Mouse (Mus musculus): ENCODE data around the gene Ucn. TPM values are rescaled to one million over a fixed set of nuclear protein-coding genes. Genes with fewer than 3 reads are reported as not detected.
A peak's percentile ranks its signal among the peaks of the same experiment; 100 is the strongest.

Gene Ucn
- polyA plus RNA-seq, 1 experiment from 2014 or later, result not detected

DNA sequence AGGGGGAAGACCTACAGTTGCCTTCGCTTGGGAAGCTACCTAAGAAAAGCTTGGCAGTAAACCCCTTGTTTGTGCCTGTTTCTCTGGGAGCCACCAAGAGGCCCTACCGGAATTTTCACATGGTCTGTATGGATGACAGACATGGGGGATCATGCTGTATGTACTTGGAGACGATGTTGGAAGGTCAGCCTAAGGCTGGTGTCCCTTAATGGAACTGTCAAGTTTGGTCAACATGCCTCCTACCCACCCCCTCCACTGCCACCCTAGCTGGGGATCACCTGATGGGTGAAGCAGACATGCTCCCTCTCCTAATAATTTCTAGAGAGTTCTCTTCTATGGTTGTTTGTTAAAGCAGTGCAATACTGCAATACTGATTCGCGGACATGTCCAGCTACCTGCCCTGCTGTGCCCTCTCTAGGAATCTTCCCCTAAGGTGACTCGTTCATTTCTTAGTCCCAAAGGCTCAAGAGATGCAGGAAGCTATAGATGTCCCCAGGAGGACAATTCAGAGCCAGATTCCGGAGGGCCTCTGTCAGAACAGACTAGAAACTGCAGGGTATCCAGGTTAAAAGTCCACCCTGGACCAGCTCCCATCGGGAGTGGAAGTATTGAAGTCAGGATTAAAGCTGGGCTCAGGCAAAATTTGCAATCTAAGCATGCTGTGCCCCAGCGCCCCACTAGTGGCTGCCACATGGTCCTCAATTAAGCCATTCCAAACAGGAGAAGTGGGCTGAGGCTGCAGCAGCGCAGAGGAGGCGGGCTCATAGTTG is 42.7 kb downstream of the Ucn start:
- Histone ChIP-seq H3K4me2 (replicated peaks; ENCODE audit: low read depth) (peak overlapping the region; percentile 47), H3K36me3 (ENCODE audit: control insufficient read depth, insufficient read depth, low read length) (no peaks in the 10 kb centered on the region), H3K27me3 (ENCODE audit: control insufficient read depth, insufficient read depth, low read length) (peaks cover 31% of the 10 kb centered on the region), H3K9ac (ENCODE audit: low read length) (no peak overlapping the region), H3K9me3 (ENCODE audit: control insufficient read depth, low read length) (no peaks in the 10 kb centered on the region), H3K27ac (replicated peaks) (no peak overlapping the region), H3K4me3 (ENCODE audit: low read depth, low read length) (peak overlapping the region; percentile 31; the same call in 1 of the 2 replicates), H3K4me1 (replicated peaks; ENCODE audit: control insufficient read depth, insufficient read depth) (peaks cover 4% of the 10 kb centered on the region)
- TF ChIP-seq CTCF (IDR thresholded peaks at IDR 0.05; ENCODE audit: low read depth) (no peak), EP300 (optimal IDR thresholded peaks at IDR 0.05) (no peak)
- ATAC-seq (ENCODE audit: low FRiP score, low TSS enrichment) (no peak), DNase-seq (ENCODE audit: low spot score) (no peak)
- WGBS, result 30% methylated on average over 11 of the region's 11 CpGs

DNA sequence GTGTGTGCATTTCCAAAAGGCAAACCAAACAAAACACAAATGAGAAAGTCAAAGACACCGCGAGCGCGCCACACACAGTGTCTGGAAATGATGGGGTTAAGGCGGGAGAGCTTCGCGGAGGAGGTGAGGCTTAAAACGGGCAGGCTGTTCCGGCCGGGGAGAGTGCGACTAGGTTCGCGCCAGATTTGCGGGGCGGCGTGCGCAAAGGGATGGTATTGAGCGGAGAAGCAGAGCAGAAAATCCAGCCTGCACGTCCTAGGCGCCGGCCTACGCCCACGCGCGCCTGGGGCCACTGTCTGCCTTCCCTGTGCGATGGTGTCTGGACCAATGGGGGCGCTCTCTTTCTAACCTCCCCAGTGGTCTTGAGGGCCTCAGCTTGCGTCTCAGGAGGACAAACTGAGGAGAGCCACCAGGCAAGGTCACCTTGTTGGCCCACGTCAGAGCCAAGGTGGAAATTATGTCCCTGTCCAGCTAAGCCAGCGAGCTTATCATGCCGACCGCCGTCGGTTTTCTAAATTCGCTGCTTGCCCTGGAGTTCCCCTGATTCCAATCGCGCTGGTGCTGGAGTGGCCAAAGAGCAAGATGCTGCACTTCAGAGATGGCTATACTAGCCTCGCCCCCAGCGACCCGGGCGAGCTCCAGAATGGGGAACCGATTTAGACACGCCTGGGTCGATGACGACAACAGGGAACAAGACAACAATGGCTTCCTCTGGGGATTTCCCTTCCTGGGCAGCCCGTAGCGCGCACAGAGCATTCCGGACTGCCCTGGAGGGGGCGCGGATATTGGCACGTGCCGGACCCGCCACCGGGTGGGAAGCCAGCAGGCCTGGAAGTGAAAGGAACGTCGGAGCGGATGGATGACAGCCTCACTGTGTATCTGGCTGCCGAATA is 43.6 kb downstream of the Ucn start:
- Histone ChIP-seq H3K9me3 (ENCODE audit: control insufficient read depth, low read length) (no peaks in the 10 kb centered on the region), H3K4me3 (ENCODE audit: low read depth, low read length) (peak overlapping the region; percentile 31), H3K36me3 (ENCODE audit: control insufficient read depth, insufficient read depth, low read length) (no peaks in the 10 kb centered on the region), H3K9ac (ENCODE audit: low read length) (no peak overlapping the region), H3K4me2 (replicated peaks; ENCODE audit: low read depth) (peak overlapping the region; percentile 47), H3K4me1 (replicated peaks; ENCODE audit: control insufficient read depth, insufficient read depth) (peaks cover 4% of the 10 kb centered on the region), H3K27me3 (ENCODE audit: control insufficient read depth, insufficient read depth, low read length) (peaks cover 31% of the 10 kb centered on the region), H3K27ac (replicated peaks) (no peak overlapping the region)
- no peak for TF ChIP-seq EP300 (optimal IDR thresholded peaks at IDR 0.05)
- TF ChIP-seq CTCF (IDR thresholded peaks at IDR 0.05; ENCODE audit: low read depth), result peak; percentile 41
- WGBS, result under 1% methylated on average over 59 of the region's 59 CpGs
- DNase-seq (ENCODE audit: low spot score) (peak; percentile 46), ATAC-seq (ENCODE audit: low FRiP score, low TSS enrichment) (peak; percentile 31; the same call in 1 of the 2 replicates)

DNA sequence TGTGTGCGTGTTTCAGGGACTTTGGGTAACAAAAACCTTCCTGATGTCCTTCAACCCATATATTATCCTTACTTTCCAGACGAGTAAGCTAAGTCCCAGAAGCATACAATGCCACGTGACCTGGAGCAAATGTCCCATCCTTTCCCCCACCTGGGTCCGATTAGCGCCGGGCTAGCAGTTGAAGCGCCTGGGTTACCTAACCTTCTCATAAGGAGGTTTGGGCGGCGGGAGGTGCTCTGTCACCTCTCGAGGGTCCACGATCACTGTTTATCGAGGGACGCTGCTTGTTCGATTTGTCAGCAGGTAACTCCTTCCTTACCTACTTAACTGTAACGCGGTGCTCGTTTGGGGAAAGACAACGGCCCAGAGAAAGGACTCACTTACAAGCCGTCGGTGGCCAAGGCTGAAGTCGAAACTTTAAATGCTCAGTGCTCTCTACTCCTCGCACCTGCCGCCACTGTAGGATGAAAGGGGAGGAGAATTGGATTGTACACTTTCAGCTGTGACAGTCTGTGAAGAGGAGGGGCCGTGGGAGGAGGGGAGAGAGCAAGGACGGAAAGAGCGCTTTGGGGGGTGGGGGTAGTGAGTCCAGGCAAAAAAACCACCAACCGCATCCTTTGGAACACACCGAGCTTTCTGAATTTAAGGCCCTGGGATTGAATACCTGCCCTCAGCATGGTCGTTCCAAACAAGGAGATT is 44.4 kb downstream of the Ucn start:
- 3% methylated on average over 29 of the region's 29 CpGs for WGBS
- DNase-seq (ENCODE audit: low spot score) (no peak), ATAC-seq (ENCODE audit: low FRiP score, low TSS enrichment) (no peak)
- peak overlapping the region; percentile 31 for H3K4me3 ChIP-seq (ENCODE audit: low read depth, low read length)
- TF ChIP-seq CTCF (IDR thresholded peaks at IDR 0.05; ENCODE audit: low read depth) (no peak), EP300 (optimal IDR thresholded peaks at IDR 0.05) (no peak)
- peaks cover 4% of the 10 kb centered on the region for H3K4me1 ChIP-seq (replicated peaks; ENCODE audit: control insufficient read depth, insufficient read depth)
- peaks cover 31% of the 10 kb centered on the region for H3K27me3 ChIP-seq (ENCODE audit: control insufficient read depth, insufficient read depth, low read length)
- no peaks in the 10 kb centered on the region for H3K9me3 ChIP-seq (ENCODE audit: control insufficient read depth, low read length)
- no peaks in the 10 kb centered on the region for H3K36me3 ChIP-seq (ENCODE audit: control insufficient read depth, insufficient read depth, low read length)
- H3K9ac ChIP-seq (ENCODE audit: low read length), result no peak overlapping the region
- H3K27ac ChIP-seq (replicated peaks), result no peak overlapping the region
- peak overlapping the region; percentile 47 for H3K4me2 ChIP-seq (replicated peaks; ENCODE audit: low read depth)

DNA sequence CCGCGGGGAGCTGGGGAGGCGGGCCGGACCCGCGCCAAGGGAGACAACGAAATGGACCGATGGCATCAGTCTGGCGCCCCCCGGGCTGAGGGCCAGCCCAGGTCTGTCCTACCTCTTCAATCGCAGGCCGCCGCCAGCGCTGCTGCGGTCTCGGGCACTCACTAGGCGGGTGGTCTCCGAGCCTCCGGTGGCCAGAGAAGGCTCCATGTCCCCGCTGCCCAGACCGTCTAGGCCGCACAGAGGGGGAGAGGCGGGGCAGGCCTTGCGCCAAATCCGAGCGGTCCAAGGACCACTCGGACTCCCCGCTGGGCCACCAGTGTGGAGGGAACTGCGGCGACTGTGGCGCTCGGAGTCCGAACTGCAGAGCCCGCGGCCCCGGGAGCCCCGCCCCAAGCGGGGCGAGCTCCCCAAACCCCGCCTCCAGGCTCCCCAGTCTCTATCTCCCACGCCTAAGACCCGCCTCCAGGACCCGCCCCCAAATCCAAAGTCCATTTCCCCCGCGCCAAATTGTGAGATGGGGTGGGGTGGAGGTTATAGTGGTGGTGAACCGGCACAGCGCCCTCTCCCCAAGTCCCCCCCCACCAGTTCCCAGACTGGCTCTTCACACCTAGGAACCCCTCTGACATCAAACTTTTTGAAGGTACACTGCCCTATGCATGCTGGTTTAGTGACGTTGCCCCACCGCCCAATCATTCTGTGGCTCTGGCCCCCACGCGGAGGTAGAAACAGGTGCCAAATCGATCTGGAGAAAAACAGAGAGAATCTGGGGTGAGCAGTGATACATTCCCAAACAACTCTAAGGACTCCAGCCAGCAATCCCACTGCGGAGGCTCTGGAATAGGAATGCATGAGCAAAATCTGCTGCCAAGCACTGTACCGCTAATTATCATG is 45.2 kb downstream of the Ucn start:
- TF ChIP-seq CTCF (IDR thresholded peaks at IDR 0.05; ENCODE audit: low read depth), result no peak
- no peak for TF ChIP-seq EP300 (optimal IDR thresholded peaks at IDR 0.05)
- Histone ChIP-seq H3K9ac (ENCODE audit: low read length) (peak overlapping the region; percentile 18; the same call in 1 of the 2 replicates), H3K36me3 (ENCODE audit: control insufficient read depth, insufficient read depth, low read length) (no peaks in the 10 kb centered on the region), H3K27ac (replicated peaks) (no peak overlapping the region), H3K4me3 (ENCODE audit: low read depth, low read length) (peak overlapping the region; percentile 42), H3K4me2 (replicated peaks; ENCODE audit: low read depth) (peak overlapping the region; percentile 60), H3K4me1 (replicated peaks; ENCODE audit: control insufficient read depth, insufficient read depth) (peaks cover 4% of the 10 kb centered on the region), H3K9me3 (ENCODE audit: control insufficient read depth, low read length) (no peaks in the 10 kb centered on the region), H3K27me3 (ENCODE audit: control insufficient read depth, insufficient read depth, low read length) (peaks cover 31% of the 10 kb centered on the region)
- DNase-seq (ENCODE audit: low spot score) (peak; percentile 63), ATAC-seq (ENCODE audit: low FRiP score, low TSS enrichment) (peak; percentile 65)
- WGBS, result 1% methylated on average over 50 of the region's 54 CpGs
